Mouse (Mus musculus): ENCODE results near the gene Il4. TPM values are rescaled to one million over a fixed set of nuclear protein-coding genes. Genes with fewer than 3 reads are reported as not detected.

The Il4 gene
- total RNA-seq, 1 experiment, result not detected

DNA sequence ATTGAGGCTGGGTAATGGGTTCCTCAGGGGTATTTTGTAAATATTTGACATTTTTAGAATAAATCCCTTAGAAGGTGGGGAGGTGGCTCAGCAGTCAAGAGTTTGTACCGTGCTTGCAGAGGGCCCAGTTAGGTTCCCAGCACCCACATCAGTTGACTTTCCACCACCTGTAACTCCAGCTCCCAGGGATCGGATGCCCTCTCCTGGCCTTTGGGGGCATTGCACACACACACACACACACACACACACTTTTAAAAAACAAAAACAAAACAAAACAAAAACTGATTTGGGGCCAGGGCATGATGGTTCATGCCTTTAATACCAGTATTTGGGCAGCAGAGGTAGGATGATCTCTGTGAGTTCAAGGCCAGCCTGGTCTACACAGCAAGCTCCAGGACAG lies 5.7 kb upstream of the Il4 start:
- Histone ChIP-seq H3K4me1 (ENCODE audit: control insufficient read depth in 2 of 2, insufficient read depth in 2 of 2, low read length in 2 of 2, poor library complexity in 1 of 2) (no peaks in the 10 kb centered on the region; a peak in 1 of 4 replicates), H3K36me3 (ENCODE audit: control insufficient read depth, insufficient read depth, low read length, poor library complexity, severe bottlenecking) (no peaks in the 10 kb centered on the region), H3K9ac (ENCODE audit: insufficient read depth, low read depth, low read length, poor library complexity, severe bottlenecking) (no peak overlapping the region), H3K9me3 (ENCODE audit: control insufficient read depth, insufficient read depth, low read depth, low read length) (no peaks in the 10 kb centered on the region), H3K27ac (ENCODE audit: insufficient read depth, low read depth, low read length, poor library complexity, severe bottlenecking) (no peak overlapping the region), H3K4me3 (ENCODE audit: insufficient read depth in 1 of 2, low read depth in 1 of 2, low read length in 2 of 2, poor library complexity in 1 of 2, severe bottlenecking in 1 of 2) (no peak overlapping the region)
- no peak for TF ChIP-seq MAFK (IDR thresholded peaks at IDR 0.05; ENCODE audit: insufficient read depth, low read depth, low read length)
- no peak for TF ChIP-seq ZNF384 (IDR thresholded peaks at IDR 0.05; ENCODE audit: low read depth, low read length)
- no peak for TF ChIP-seq CHD2 (IDR thresholded peaks at IDR 0.05; ENCODE audit: low read depth, low read length)
- no peak for TF ChIP-seq HCFC1 (IDR thresholded peaks at IDR 0.05; ENCODE audit: borderline replicate concordance, insufficient read depth, low read length)
- no peak for TF ChIP-seq ZC3H11A (IDR thresholded peaks at IDR 0.05; ENCODE audit: borderline replicate concordance, low read depth, low read length)
- no peak for DNase-seq (ENCODE audit: low read depth, low spot score)
- in situ Hi-C loops (cut with MboI; ENCODE audit: low sequenced_read_pairs in 2 of 2, unreplicated experiment in 2 of 2), result no loop called here

- DNase-seq (ENCODE audit: low read depth, low spot score), result no peak
- TF ChIP-seq CHD2 (IDR thresholded peaks at IDR 0.05; ENCODE audit: low read depth, low read length) (no peak), HCFC1 (IDR thresholded peaks at IDR 0.05; ENCODE audit: borderline replicate concordance, insufficient read depth, low read length) (no peak), ZNF384 (IDR thresholded peaks at IDR 0.05; ENCODE audit: low read depth, low read length) (no peak), ZC3H11A (IDR thresholded peaks at IDR 0.05; ENCODE audit: borderline replicate concordance, low read depth, low read length) (no peak), MAFK (IDR thresholded peaks at IDR 0.05; ENCODE audit: insufficient read depth, low read depth, low read length) (no peak)
- Histone ChIP-seq H3K9ac (ENCODE audit: insufficient read depth, low read depth, low read length, poor library complexity, severe bottlenecking) (no peak overlapping the region), H3K27ac (ENCODE audit: insufficient read depth, low read depth, low read length, poor library complexity, severe bottlenecking) (no peak overlapping the region), H3K9me3 (ENCODE audit: control insufficient read depth, insufficient read depth, low read depth, low read length) (no peaks in the 10 kb centered on the region), H3K36me3 (ENCODE audit: control insufficient read depth, insufficient read depth, low read length, poor library complexity, severe bottlenecking) (no peaks in the 10 kb centered on the region), H3K4me1 (ENCODE audit: control insufficient read depth in 2 of 2, insufficient read depth in 2 of 2, low read length in 2 of 2, poor library complexity in 1 of 2) (no peaks in the 10 kb centered on the region; a peak in 1 of 4 replicates), H3K4me3 (ENCODE audit: insufficient read depth in 1 of 2, low read depth in 1 of 2, low read length in 2 of 2, poor library complexity in 1 of 2, severe bottlenecking in 1 of 2) (no peak overlapping the region)
- in situ Hi-C loops (cut with MboI; ENCODE audit: low sequenced_read_pairs in 2 of 2, unreplicated experiment in 2 of 2), result no loop called here
Measured at GRCm38 (mm10) chr11:53623573-53623972, 5.1 kb upstream of the Il4 start.

GRCm38 (mm10) chr11:53622440-53622806 lies 4.0 kb upstream of the Il4 start:
- Histone ChIP-seq H3K4me3 (ENCODE audit: insufficient read depth in 1 of 2, low read depth in 1 of 2, low read length in 2 of 2, poor library complexity in 1 of 2, severe bottlenecking in 1 of 2) (no peak overlapping the region), H3K4me1 (ENCODE audit: control insufficient read depth in 2 of 2, insufficient read depth in 2 of 2, low read length in 2 of 2, poor library complexity in 1 of 2) (no peaks in the 10 kb centered on the region; a peak in 1 of 4 replicates), H3K9me3 (ENCODE audit: control insufficient read depth, insufficient read depth, low read depth, low read length) (no peaks in the 10 kb centered on the region), H3K27ac (ENCODE audit: insufficient read depth, low read depth, low read length, poor library complexity, severe bottlenecking) (no peak overlapping the region), H3K36me3 (ENCODE audit: control insufficient read depth, insufficient read depth, low read length, poor library complexity, severe bottlenecking) (no peaks in the 10 kb centered on the region), H3K9ac (ENCODE audit: insufficient read depth, low read depth, low read length, poor library complexity, severe bottlenecking) (no peak overlapping the region)
- in situ Hi-C loops (cut with MboI; ENCODE audit: low sequenced_read_pairs in 2 of 2, unreplicated experiment in 2 of 2), result no loop called here
- TF ChIP-seq MAFK (IDR thresholded peaks at IDR 0.05; ENCODE audit: insufficient read depth, low read depth, low read length), result no peak
- TF ChIP-seq ZC3H11A (IDR thresholded peaks at IDR 0.05; ENCODE audit: borderline replicate concordance, low read depth, low read length), result no peak
- TF ChIP-seq ZNF384 (IDR thresholded peaks at IDR 0.05; ENCODE audit: low read depth, low read length), result no peak
- no peak for TF ChIP-seq CHD2 (IDR thresholded peaks at IDR 0.05; ENCODE audit: low read depth, low read length)
- no peak for TF ChIP-seq HCFC1 (IDR thresholded peaks at IDR 0.05; ENCODE audit: borderline replicate concordance, insufficient read depth, low read length)
- DNase-seq (ENCODE audit: low read depth, low spot score), result no peak

DNA sequence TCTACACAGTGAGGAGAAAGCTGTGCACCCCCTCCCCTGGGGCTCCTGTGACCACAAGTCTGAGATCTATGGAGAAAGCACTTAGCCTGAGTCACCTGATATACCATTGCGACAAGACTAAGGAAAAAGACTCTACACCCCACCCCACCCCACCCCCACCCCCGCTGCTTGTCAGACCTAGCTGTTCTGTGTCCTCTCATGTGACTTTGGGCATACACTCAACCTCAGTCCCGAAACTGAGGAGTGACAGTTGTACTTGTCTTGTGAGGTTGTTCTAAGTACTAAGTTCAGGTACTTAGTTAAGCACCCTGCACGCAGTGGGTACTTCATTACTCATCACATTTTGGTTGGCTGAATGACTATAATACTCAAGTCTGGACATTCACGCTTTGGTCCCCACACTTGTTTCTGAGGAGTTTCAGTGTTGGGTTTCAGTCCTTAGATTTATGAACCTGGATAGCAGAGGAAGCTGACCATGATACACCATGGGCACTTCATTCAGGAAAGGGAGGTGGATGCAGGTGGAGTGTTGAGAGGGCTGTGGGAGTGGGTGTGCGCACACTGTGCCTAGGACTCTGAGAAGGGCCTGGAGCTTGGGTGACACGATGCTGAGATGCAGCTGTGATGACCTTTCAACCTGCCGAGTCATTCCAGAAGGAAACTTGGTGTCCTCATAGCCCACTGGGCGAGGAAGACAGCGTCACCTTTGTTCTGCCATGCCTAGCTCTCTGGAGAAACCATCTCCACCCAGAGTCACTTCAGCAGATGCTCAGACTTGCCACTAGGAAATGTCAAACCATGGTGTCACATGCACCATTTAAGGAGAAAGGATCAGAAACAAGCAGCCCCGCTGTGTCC lies 3.3 kb upstream of the Il4 start:
- Histone ChIP-seq H3K9ac (ENCODE audit: insufficient read depth, low read depth, low read length, poor library complexity, severe bottlenecking) (no peak overlapping the region), H3K9me3 (ENCODE audit: control insufficient read depth, insufficient read depth, low read depth, low read length) (no peaks in the 10 kb centered on the region), H3K27ac (ENCODE audit: insufficient read depth, low read depth, low read length, poor library complexity, severe bottlenecking) (no peak overlapping the region), H3K4me1 (ENCODE audit: control insufficient read depth in 2 of 2, insufficient read depth in 2 of 2, low read length in 2 of 2, poor library complexity in 1 of 2) (no peaks in the 10 kb centered on the region; a peak in 1 of 4 replicates), H3K4me3 (ENCODE audit: insufficient read depth in 1 of 2, low read depth in 1 of 2, low read length in 2 of 2, poor library complexity in 1 of 2, severe bottlenecking in 1 of 2) (no peak overlapping the region), H3K36me3 (ENCODE audit: control insufficient read depth, insufficient read depth, low read length, poor library complexity, severe bottlenecking) (no peaks in the 10 kb centered on the region)
- TF ChIP-seq CHD2 (IDR thresholded peaks at IDR 0.05; ENCODE audit: low read depth, low read length) (no peak), MAFK (IDR thresholded peaks at IDR 0.05; ENCODE audit: insufficient read depth, low read depth, low read length) (no peak), ZC3H11A (IDR thresholded peaks at IDR 0.05; ENCODE audit: borderline replicate concordance, low read depth, low read length) (no peak), ZNF384 (IDR thresholded peaks at IDR 0.05; ENCODE audit: low read depth, low read length) (no peak), HCFC1 (IDR thresholded peaks at IDR 0.05; ENCODE audit: borderline replicate concordance, insufficient read depth, low read length) (no peak)
- in situ Hi-C loops (cut with MboI; ENCODE audit: low sequenced_read_pairs in 2 of 2, unreplicated experiment in 2 of 2), result no loop called here
- DNase-seq (ENCODE audit: low read depth, low spot score), result no peak

All from ES-E14 (cell line).